Mouse (Mus musculus) small intestine, adult 2 months (tissue): ENCODE results near the gene Fam102a.

Source experiments
- CTCF ChIP-seq: fragments of 200-500 bp; IDR thresholded peaks from 2 replicates; pipeline ENCODE4 v1.5.1; 2012; ENCODE audit warnings: low read depth, mild to moderate bottlenecking, control low read depth, inconsistent platforms, low read length, moderate library complexity, mixed read lengths; ENCODE audit not compliant: insufficient replicate concordance, insufficient read length; ENCODE audit errors: extremely low read depth
- POLR2A ChIP-seq: fragments of 200-500 bp; IDR thresholded peaks from 2 replicates; pipeline ENCODE4 v1.6.1; 2012; ENCODE audit warnings: low read depth, mild to moderate bottlenecking, control low read depth, inconsistent platforms, low read length, moderate library complexity

- TF ChIP-seq CTCF (peak; percentile 47; the same call in 1 of the 2 replicates), POLR2A (no peak; the same call in 1 of the 2 replicates)
Observed at GRCm38 (mm10) chr2:32536634-32537359, 1.7 kb downstream of the Fam102a start.
